Mouse (Mus musculus) cerebral cortex, adult 2 months (tissue): ENCODE measurements around the gene 4930562C15Rik.

ENCODE experiments used
- WGBS: fragments of 180-500 bp; shearing (Covaris S2); methylation state at CpG from one replicate; pipeline ENCODE4 v1.1.7; 2018; 5-methylcytosine and 5-hydroxymethylcytosine counted together

The 4930562C15Rik gene

DNA sequence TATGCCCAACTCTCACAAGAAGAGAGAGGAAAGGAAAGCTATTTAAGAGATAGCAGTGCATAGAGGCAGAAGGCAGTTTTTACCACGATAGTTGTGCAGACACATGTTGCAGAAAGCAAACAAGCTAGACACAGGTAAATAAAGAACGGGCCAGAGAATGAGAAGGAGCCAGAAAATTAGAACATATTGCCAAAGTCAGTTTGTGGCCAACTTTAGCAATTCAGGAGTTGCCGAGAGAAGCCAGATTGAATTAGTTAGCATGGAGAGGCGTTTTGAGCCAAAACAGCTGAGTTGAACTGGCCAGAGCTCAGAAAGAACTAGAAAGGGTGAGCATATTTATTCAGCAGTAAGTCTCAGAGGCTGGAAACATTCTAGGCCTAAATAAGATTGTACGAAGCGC is 57.0 kb downstream of the 4930562C15Rik start:
- 33% methylated on average over 6 of the region's 6 CpGs for WGBS

GRCm38 (mm10) chr16:4894201-4894908 is 59.1 kb downstream of the 4930562C15Rik start:
- WGBS = 71% methylated on average over 7 of the region's 7 CpGs

DNA sequence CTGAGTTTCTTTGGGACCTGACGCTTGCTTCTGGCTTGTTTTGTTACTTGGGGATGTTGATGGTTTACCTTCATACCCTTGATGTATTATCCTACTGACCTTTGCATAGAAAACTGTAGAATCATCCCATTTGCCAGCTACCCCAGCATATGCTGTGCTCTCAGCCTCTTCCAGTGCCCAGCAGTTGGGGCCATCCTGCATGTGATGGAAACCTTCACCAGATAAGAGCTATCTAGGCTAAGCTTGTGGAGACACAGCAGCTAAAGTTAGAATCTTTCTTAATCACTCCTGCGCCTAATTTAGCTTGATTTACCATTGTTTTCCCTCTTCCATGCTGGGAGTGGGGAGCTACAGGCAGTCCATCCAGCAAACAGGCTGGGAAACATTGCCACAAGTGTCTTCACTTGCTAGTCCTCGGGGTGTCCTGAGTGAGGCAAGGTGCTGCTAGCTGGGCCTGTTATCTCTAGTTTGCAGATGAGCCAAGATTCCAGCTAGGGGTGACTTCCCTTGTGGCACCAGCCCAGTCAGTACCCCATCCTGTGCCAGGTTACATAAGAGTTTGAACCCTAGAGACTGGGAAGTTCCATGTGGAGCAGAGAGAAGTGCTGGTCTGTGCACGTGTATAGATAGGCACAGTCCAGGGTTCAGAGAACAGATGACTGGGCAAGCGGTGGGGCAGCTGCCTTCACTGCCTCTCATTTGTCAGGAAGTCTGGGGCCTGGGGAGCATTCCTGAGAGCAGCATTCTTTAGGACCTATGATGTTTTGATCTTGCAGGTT is 61.2 kb downstream of the 4930562C15Rik start:
- 37% methylated on average over 5 of the region's 5 CpGs for WGBS

DNA sequence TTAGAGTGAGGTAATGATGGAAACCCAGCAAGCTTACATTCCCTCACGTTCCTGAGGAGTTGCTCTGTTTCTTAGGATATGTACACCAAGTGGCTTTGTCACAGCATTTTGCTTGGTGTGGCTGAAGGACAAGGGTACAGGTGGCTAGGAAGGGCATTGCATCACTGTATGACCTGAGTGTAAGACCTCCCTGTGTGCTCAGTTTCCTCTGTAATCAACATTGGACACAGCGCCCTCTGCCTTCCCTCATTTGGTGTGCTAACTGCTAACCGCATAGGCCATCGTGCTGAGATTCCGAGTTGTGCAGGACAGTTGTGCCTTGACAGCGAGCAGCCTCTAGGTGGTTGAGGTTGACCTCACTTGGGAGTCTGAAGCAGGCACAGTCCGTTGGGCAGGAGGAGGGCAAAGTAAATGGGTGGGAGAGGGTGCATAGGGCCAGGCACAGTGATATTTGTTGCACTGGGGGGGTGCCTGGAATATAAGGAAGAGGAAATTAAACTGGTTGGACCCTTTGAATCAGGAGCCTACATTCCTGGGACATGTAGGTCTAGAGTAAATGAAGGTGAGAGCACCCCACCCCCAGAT is 62.0 kb downstream of the 4930562C15Rik start:
- WGBS = 54% methylated on average over 7 of the region's 7 CpGs

GRCm38 (mm10) chr16:4898881-4899280 is 63.7 kb downstream of the 4930562C15Rik start:
- 78% methylated on average over 6 of the region's 6 CpGs for WGBS

DNA sequence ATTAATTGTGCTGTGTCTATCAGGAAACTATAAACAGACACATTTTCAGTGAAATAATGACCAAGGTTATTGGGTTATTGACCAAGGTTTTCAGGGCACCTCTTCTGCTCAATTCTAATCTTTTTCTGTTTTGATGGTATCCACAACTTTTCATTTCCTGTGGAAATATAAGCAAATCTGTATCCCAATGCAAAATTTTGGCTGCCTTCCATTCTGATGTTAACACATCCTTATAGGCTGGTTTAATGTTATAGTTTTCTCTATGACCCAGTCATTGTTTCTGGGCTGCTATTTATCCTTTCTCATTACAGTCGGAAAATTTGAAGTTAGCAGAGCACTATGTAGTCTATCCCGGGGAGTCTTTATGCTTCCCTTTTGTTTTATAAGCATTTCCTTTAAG is 64.5 kb downstream of the 4930562C15Rik start:
- WGBS = 78% methylated on average over 2 of the region's 2 CpGs

DNA sequence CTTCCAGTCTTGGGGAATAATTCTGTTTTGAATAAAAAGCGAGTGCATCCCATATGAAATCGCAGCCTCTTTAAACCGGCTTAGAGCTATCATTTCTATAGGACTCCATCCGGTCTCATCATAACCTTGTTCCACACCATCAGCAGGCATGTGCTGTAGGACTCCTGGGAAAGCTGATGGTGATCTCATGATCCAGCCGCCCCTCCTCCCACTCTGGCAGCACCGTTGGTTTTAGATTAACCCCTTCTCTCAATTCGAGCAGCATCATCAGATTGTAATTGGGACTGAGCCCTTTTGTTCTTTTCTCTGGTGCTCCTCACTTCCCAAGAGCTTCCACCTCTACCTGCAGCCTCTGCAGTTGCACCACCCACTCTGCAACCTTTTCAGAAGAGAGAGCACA is 66.0 kb downstream of the 4930562C15Rik start:
- WGBS = 67% methylated on average over 7 of the region's 7 CpGs

- WGBS = 79% methylated on average over 2 of the region's 2 CpGs
Observed at GRCm38 (mm10) chr16:4902390-4902789, 67.2 kb downstream of the 4930562C15Rik start.

- 88% methylated on average over 6 of the region's 6 CpGs for WGBS
Observed at GRCm38 (mm10) chr16:4903491-4904102, 68.4 kb downstream of the 4930562C15Rik start.

DNA sequence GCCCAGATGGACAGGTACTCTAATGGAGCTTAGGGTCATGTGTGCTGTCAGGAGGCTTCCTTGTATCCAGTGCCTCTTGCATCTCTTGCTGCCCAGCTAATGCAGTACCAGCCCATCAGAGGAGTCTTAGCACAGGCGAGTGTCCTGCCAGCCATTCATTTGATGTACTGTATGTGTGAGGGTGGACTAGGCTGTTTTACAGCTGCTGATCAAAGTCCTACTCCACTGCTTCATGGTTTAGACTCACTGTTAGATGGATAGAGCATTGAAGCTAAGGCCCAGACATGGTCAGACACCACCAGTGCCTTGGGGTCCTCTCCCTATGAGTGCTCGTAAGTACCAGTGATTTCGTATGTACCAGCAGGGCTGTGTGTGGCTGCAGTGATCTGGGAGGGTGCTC is 69.7 kb downstream of the 4930562C15Rik start:
- WGBS = 85% methylated on average over 3 of the region's 3 CpGs

DNA sequence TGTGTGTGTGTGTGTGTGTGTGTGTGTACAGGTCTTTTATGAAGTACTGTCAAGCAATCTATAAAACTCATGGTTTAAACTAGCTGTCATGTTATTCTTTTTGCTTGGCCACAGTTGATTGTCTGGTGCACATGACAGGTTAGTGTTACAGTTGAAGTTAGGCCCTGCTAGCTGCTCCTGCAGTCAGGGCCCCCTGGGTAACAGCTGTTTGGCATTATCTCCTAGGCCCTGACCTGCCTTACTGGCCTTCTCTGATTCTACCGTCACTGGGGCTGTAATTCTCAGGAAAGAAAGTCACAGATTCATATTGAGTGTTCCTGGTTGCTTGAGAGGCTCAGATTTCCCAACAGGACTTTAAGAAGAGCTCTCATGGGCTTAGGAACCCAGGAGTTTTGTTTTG is 70.4 kb downstream of the 4930562C15Rik start:
- 84% methylated on average over 1 of the region's 1 CpGs for WGBS

- 68% methylated on average over 2 of the region's 2 CpGs for WGBS
Observed at GRCm38 (mm10) chr16:4907386-4907785, 72.2 kb downstream of the 4930562C15Rik start.

DNA sequence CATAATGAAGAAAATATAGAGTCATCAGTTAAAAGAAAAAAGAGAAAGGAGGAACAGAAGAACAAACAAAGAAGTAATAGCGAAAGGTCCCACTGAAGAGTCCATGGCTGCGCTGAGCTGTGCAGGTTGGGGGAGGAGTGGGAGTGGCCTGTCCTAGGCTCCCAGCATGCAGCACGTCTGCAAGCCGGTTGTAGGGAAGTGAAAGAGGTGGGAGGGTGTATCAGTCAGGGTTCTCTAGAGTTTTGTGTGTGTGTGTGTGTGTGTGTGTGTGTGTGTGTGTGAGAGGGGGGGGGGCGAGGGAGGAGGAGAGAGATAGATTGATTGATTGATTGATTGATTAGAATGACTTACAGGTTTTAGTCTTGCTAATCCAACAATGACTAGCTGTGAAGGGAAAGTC is 72.8 kb downstream of the 4930562C15Rik start:
- WGBS = 50% methylated on average over 5 of the region's 5 CpGs

DNA sequence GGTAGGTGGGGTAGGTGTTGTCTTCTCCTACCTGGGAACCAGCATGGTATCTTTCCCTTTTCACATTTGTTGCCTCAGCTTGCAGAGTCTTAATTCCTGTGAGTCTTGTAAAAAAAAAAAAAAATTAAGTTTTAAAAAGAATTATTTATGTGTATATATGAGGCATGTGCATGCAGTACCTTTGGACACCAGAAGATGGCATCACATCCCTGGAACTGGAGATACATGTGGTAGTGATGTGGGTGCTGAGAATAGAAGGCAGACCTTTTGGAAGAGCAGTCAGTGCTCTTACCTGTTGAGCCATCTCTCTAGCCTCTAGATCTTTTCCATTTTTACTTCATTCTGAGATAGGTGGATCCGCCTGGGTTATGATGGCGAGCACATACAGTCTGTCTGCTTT is 74.5 kb downstream of the 4930562C15Rik start:
- WGBS = 96% methylated on average over 2 of the region's 2 CpGs

DNA sequence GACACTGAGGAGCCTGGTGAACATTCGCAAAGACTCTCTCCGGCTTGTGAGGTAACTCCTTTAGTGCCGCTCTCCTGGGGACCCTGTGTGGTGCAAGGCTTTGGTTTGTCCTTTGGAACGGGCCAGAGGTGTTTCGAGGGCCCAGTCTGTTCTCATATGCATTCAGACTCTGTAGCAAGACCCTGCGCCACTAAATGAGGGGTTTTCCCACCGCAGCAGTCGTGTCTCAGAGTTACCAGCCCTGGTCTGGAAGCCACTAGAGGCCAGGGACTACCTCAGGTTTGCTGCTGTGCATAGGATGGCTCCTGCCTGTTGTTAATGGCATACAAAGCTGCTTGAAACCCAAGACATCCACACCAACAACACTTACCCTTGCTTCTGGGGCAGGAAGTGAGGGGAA is 75.5 kb downstream of the 4930562C15Rik start:
- WGBS = 97% methylated on average over 8 of the region's 8 CpGs

DNA sequence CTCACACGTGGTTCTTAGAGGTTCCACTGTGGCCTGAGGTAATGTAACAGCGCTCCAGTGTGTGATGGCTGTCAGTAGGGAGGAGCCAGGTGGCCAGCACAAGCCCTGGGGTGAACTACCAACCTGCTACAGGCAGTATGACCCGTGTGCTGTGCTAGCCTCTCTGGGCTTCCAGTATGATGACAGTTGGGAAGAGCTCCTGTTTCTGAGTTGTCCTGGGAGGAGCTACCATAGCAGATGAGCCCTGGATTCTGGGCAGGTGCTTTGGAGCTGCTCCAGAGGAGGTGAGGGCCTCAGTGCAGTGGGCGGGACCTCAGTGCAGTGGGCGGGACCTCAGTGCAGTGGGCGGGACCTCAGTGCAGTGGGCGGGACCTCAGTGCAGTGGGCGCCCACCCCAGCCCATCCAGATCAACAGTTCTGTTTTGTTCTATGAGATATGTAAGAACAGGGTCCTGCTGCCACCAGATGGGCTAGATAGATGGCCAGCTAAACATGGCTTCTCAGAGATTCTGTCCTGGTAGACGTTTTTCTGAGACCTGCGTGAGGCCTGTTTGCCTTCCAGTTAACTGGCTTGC is 76.9 kb downstream of the 4930562C15Rik start:
- WGBS = 79% methylated on average over 10 of the region's 10 CpGs

GRCm38 (mm10) chr16:4912907-4913782 is 77.9 kb downstream of the 4930562C15Rik start:
- 36% methylated on average over 11 of the region's 11 CpGs for WGBS

DNA sequence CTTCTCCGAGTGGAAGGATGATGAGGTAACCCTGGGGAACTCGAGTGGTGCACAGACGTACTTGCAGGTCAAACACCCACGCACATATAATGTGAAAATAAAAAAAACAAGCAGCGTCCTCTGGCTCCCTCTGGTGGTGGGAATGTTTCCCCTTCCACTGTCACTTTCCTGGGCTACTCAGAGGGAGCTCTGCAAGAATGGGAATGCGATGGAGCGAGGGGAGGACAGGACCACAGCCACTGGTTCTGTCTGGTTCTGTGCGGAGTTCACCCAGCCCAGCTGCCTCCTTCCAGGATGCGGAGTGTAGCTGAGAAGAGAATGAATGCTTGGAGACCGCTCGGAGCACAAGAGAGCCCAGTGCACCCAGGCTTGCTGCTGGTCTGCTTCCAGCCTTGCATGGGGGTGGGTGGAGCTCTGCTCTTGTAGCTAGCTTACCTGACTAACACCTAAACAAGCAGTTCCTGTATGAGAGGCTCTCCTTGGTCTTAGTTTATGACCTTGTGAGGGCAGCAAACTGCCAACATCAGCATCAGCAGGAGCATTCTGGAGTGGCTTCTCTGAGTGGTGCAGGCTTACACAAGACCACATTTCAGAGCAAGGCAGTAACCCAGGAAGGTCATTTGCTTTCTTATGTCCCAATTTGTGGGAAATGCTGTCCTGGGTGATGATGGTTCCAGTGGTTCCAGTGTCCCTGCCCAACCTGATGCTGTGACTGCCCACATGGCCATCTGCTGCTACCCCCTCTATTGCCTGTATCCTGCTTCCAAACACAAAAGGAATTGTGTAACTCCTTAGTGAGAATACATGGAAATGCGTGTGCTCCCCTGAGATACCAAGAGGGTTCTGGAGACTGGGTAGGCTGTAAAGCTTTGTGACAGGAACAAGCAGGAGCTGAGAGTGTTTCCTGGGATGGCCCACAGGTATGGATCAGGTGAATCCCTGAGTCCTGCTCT is 78.8 kb downstream of the 4930562C15Rik start:
- 20% methylated on average over 12 of the region's 12 CpGs for WGBS

DNA sequence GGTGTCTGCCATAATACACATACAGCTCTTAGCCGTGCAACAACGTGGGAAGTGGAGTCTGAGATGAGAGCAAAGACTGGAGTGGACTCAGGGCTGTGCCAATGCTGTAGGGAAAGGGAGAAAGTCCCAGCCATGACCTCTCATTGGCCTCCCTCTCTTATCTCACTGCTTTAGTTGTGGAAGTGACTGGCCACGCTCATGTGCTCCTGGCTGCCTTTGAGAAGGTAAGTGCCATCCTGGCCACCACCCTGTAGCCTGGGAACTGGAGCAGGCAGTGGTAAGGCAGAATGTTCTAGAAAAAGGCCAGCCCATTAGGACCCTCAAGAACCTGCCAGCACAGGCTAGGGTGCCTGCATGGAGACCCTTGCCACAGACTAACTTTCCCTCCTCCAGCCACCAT is 80.7 kb downstream of the 4930562C15Rik start:
- 75% methylated on average over 3 of the region's 3 CpGs for WGBS

- WGBS = 82% methylated on average over 2 of the region's 2 CpGs
Observed at GRCm38 (mm10) chr16:4916608-4917007, 81.4 kb downstream of the 4930562C15Rik start.
